Mouse (Mus musculus) lung, embryonic 14.5 days (tissue): Measurements from ENCODE around the gene Gm45062. TPM values are rescaled to one million over a fixed set of nuclear protein-coding genes. Genes with fewer than 3 reads are reported as not detected.

Source experiments
- ATAC-seq: fragments of 200-750 bp; cut with Nextera tagmentation; 2 replicates; pipeline ENCODE4 v1.8.0; 2017; ENCODE audit warnings: mild to moderate bottlenecking, moderate TSS enrichment, moderate library complexity; ENCODE audit not compliant: insufficient read depth
- DNase-seq: peaks from one replicate; pipeline ENCODE4 v3.0.0-alpha.2; 2015
- H3K27ac ChIP-seq: fragments of 300-500 bp; sonication (generic); 2 replicates; pipeline ENCODE4 v1.5.1; 2014; ENCODE audit warnings: low read depth, mild to moderate bottlenecking, moderate library complexity
- H3K27me3 ChIP-seq: fragments of 300-500 bp; sonication (generic); 2 replicates; pipeline ENCODE4 v1.6.1; 2014; ENCODE audit warnings: low read length, control low read depth; ENCODE audit not compliant: insufficient read depth
- H3K36me3 ChIP-seq: fragments of 300-500 bp; sonication (generic); 2 replicates; pipeline ENCODE4 v1.6.1; 2014; ENCODE audit warnings: control low read depth; ENCODE audit not compliant: insufficient read depth
- H3K4me1 ChIP-seq: fragments of 300-500 bp; sonication (generic); 2 replicates; pipeline ENCODE4 v1.6.1; 2014; ENCODE audit warnings: antibody characterized with exemption, control low read depth; ENCODE audit not compliant: insufficient read depth
- H3K4me2 ChIP-seq: fragments of 300-500 bp; sonication (generic); 2 replicates; pipeline ENCODE4 v1.6.1; 2014; ENCODE audit warnings: mild to moderate bottlenecking
- H3K4me3 ChIP-seq: fragments of 300-500 bp; sonication (generic); 2 replicates; pipeline ENCODE4 v1.5.1; 2014; ENCODE audit warnings: low read depth, low read length
- H3K9ac ChIP-seq: fragments of 300-500 bp; sonication (generic); 2 replicates; pipeline ENCODE4 v1.6.1; 2014
- H3K9me3 ChIP-seq: fragments of 300-500 bp; sonication (generic); 2 replicates; pipeline ENCODE4 v1.6.1; 2016; ENCODE audit warnings: low read depth, low read length, control low read depth
- CTCF ChIP-seq: IDR thresholded peaks from 2 replicates; pipeline ENCODE4 v1.5.1; 2016; ENCODE audit warnings: antibody characterized with exemption, low read depth
- WGBS: fragments of 180-500 bp; shearing (Covaris S2); extraction: QIAGEN DNeasy Blood & Tissue Kit; methylation state at CpG from one replicate; pipeline ENCODE4 v1.1.7; 2014; 5-methylcytosine and 5-hydroxymethylcytosine counted together
- polyA plus RNA-seq: library from polyadenylated mRNA; unstranded; fragments of >200 nt; fragmentation: Nextera tagmentation; extraction: Ambion mirVana; gene quantifications from 2 replicates; pipeline ENCODE4 v1.2.1, GENCODE M21; 2014

Gm45062 gene
- polyA plus RNA-seq, 1 experiment from 2014 or later: 9.8 TPM

- H3K4me3 ChIP-seq: no peak overlapping the region
- no peak overlapping the region for H3K9ac ChIP-seq
- WGBS: 83% methylated on average over 8 of the region's 8 CpGs
- no peaks in the 10 kb centered on the region for H3K9me3 ChIP-seq
- H3K27ac ChIP-seq: no peak overlapping the region
- ATAC-seq (no peak), DNase-seq (no peak)
- H3K27me3 ChIP-seq: no peaks in the 10 kb centered on the region
- H3K36me3 ChIP-seq: no peaks in the 10 kb centered on the region
- H3K4me2 ChIP-seq: no peak overlapping the region
- no peak for TF ChIP-seq CTCF
- H3K4me1 ChIP-seq: no peaks in the 10 kb centered on the region
Observed at GRCm38 (mm10) chr6:8377667-8378066, 118.4 kb downstream of the Gm45062 start.

- Histone ChIP-seq H3K9ac (no peak overlapping the region), H3K27ac (no peak overlapping the region), H3K36me3 (no peaks in the 10 kb centered on the region), H3K9me3 (no peaks in the 10 kb centered on the region), H3K27me3 (no peaks in the 10 kb centered on the region), H3K4me2 (no peak overlapping the region), H3K4me1 (no peaks in the 10 kb centered on the region), H3K4me3 (no peak overlapping the region)
- ATAC-seq (no peak), DNase-seq (no peak)
- 95% methylated on average over 2 of the region's 2 CpGs for WGBS
- TF ChIP-seq CTCF: no peak
Observed at GRCm38 (mm10) chr6:8389307-8389706, 130.1 kb downstream of the Gm45062 start.

GRCm38 (mm10) chr6:8390296-8390695 is 131.0 kb downstream of the Gm45062 start:
- Histone ChIP-seq H3K27me3 (no peaks in the 10 kb centered on the region), H3K4me3 (no peak overlapping the region), H3K4me2 (no peak overlapping the region), H3K9me3 (no peaks in the 10 kb centered on the region), H3K9ac (no peak overlapping the region), H3K36me3 (no peaks in the 10 kb centered on the region), H3K27ac (no peak overlapping the region), H3K4me1 (no peaks in the 10 kb centered on the region)
- 62% methylated on average over 6 of the region's 6 CpGs for WGBS
- no peak for TF ChIP-seq CTCF
- ATAC-seq: no peak
- no peak for DNase-seq

- 81% methylated on average over 2 of the region's 2 CpGs for WGBS
- H3K27ac ChIP-seq: no peak overlapping the region
- H3K4me3 ChIP-seq: no peak overlapping the region
- H3K4me2 ChIP-seq: no peak overlapping the region
- H3K27me3 ChIP-seq: no peaks in the 10 kb centered on the region
- DNase-seq (no peak), ATAC-seq (no peak)
- no peaks in the 10 kb centered on the region for H3K4me1 ChIP-seq
- H3K9me3 ChIP-seq: no peaks in the 10 kb centered on the region
- H3K9ac ChIP-seq: no peak overlapping the region
- no peak for TF ChIP-seq CTCF
- H3K36me3 ChIP-seq: no peaks in the 10 kb centered on the region
Observed at GRCm38 (mm10) chr6:8390935-8391334, 131.7 kb downstream of the Gm45062 start.

- WGBS: 31% methylated on average over 4 of the region's 4 CpGs
Observed at GRCm38 (mm10) chr6:8393029-8393428, 133.8 kb downstream of the Gm45062 start.

GRCm38 (mm10) chr6:8394044-8394443 is 134.8 kb downstream of the Gm45062 start:
- ATAC-seq: no peak
- DNase-seq: no peak
- H3K27me3 ChIP-seq: no peaks in the 10 kb centered on the region
- H3K4me1 ChIP-seq: no peaks in the 10 kb centered on the region
- no peaks in the 10 kb centered on the region for H3K9me3 ChIP-seq
- no peak overlapping the region for H3K9ac ChIP-seq
- H3K4me2 ChIP-seq: no peak overlapping the region
- TF ChIP-seq CTCF: no peak
- H3K36me3 ChIP-seq: no peaks in the 10 kb centered on the region
- H3K4me3 ChIP-seq: no peak overlapping the region
- no peak overlapping the region for H3K27ac ChIP-seq

More at GRCm38 (mm10) chr6:8393029-8393428, 133.8 kb downstream of the Gm45062 start:
- Histone ChIP-seq H3K9me3 (no peaks in the 10 kb centered on the region), H3K4me1 (no peaks in the 10 kb centered on the region), H3K4me3 (no peak overlapping the region), H3K9ac (no peak overlapping the region), H3K36me3 (no peaks in the 10 kb centered on the region), H3K27ac (peak overlapping the region; percentile 42; the same call in 1 of the 2 replicates), H3K27me3 (no peaks in the 10 kb centered on the region), H3K4me2 (no peak overlapping the region)
- ATAC-seq: peak; percentile 86; the same call in 1 of the 2 replicates
- TF ChIP-seq CTCF: no peak
- no peak for DNase-seq

- WGBS: 29% methylated on average over 4 of the region's 4 CpGs
- Histone ChIP-seq H3K36me3 (no peaks in the 10 kb centered on the region), H3K9me3 (no peaks in the 10 kb centered on the region), H3K4me3 (no peak overlapping the region), H3K9ac (no peak overlapping the region), H3K27ac (no peak overlapping the region), H3K4me2 (no peak overlapping the region), H3K27me3 (no peaks in the 10 kb centered on the region), H3K4me1 (no peaks in the 10 kb centered on the region)
- ATAC-seq: no peak
- peak; percentile 16 for DNase-seq
- TF ChIP-seq CTCF: no peak
Observed at GRCm38 (mm10) chr6:8395061-8395460, 135.8 kb downstream of the Gm45062 start.

- Histone ChIP-seq H3K9ac (no peak overlapping the region), H3K27me3 (no peaks in the 10 kb centered on the region), H3K4me1 (no peaks in the 10 kb centered on the region), H3K27ac (no peak overlapping the region), H3K4me3 (no peak overlapping the region), H3K4me2 (no peak overlapping the region), H3K9me3 (no peaks in the 10 kb centered on the region), H3K36me3 (no peaks in the 10 kb centered on the region)
- no peak for TF ChIP-seq CTCF
- no peak for ATAC-seq
- 75% methylated on average over 7 of the region's 7 CpGs for WGBS
- no peak for DNase-seq
Observed at GRCm38 (mm10) chr6:8397252-8397651, 138.0 kb downstream of the Gm45062 start.
